13 mouse cellular contexts compared by ENCODE assay signal in genomic region chr2:113116788-113117187, GRCm38 (mm10).
DNase-seq lines count a peak whose midpoint lies in the region; ATAC-seq lines count a peak whose summit lies in the region.
"Had no signal": no experiment of that assay in that cellular context is flagged by ENCODE, and none has a peak within 500 bp of the region (broad histone marks: within the 10 kb centered on the region; RNA-seq: fewer than 3 reads in every experiment).

No protein-coding gene starts in this region.

- no peak for DNase-seq in cerebellum, postnatal 4 days (ENCODE audit: low spot score in 2 of 2)
- DNase-seq in cerebellum, adult 11-12 months, result peak; percentile 20
- DNase-seq in cerebellum, adult 9-11 months, result peak; percentile 26
- no peak for DNase-seq in heart, adult 8-10 months (ENCODE audit: low spot score)
- no peak for DNase-seq in right cerebral cortex, postnatal 36 days (ENCODE audit: low spot score in 2 of 2)
- no peak for DNase-seq in kidney, postnatal 25 days
- DNase-seq: adrenal gland, postnatal 10 days; gastrocnemius, adult 2 months; gastrocnemius, postnatal 25 days; heart, postnatal 14 days; kidney, adult 18-20 months had no signal

- ATAC-seq in cerebellum, adult (ENCODE audit: insufficient number of reproducible peaks, low FRiP score, low TSS enrichment), result peak; percentile 71
- ATAC-seq: intestine, embryonic 15.5 days had no signal

Comparison
In these comparisons a context has a peak if more than half of its experiments do, and no peak if none do; other contexts are left out.
1. DNase-seq: peak in cerebellum, adult 11-12 months (single experiment) and cerebellum, adult 9-11 months (single experiment); none in cerebellum, postnatal 4 days (0 of 2), heart, adult 8-10 months (single experiment), right cerebral cortex, postnatal 36 days (0 of 2) and kidney, postnatal 25 days (0 of 2).